Mouse (Mus musculus): ENCODE results near the gene Fam78a. TPM values are rescaled to one million over a fixed set of nuclear protein-coding genes. Genes with fewer than 3 reads are reported as not detected.

Fam78a gene
- not detected for polyA plus RNA-seq (2012; fragmentation: generic; extraction: Trizol)
- long read RNA-seq, experiment 1, result 0 reads
- long read RNA-seq, experiment 2, result 0 reads

DNA sequence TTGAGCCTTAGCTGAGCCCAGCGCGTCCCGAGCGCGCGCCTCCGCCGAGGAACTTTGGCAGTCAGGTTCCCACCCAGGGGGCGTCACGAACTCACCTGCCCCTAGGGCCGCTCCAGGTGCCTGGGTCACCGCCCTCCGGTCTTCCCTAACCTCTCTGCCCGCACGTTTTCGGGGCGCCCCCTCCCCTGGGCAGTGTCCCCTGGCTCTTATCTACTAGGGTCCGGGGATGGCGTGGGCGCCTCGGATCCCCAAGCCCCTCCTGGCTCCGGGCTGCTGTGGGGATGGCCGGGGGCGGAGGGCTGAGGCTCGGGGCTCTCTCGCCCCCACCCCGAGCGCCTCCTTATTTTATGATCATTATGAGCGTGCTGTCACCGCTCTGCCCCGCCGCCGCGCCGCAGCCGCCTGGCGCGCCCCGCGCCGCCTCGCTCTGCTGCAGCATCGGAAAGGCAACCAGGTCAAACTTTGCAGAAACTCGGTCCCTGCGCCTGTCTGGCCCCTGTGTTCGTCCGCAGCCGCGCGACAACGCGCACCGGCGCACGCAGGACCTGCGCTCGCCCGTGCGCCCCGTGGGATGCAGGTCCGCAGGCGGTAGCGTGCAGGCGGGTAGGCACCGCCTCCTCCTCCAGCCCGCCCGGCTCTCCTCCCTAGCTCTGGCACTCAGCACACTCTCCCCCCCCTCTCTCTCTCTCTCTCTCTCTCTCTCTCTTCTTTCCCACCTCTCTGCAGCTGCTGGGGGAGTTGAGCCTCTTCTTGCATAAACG, at the start of gene Fam78a:
Gene Fam78a (minus strand): TSS at position 747 of the 761 bp plus-strand sequence.
- Histone ChIP-seq H3K79me2 (ENCODE audit: control insufficient read depth, insufficient read depth) (no peaks in the 10 kb centered on the region), H3ac (ENCODE audit: control insufficient read depth, insufficient read length, low read depth) (no peak within 1 kb of the TSS), H3K36me3 (ENCODE audit: control insufficient read depth, insufficient read depth) (no peaks in the 10 kb centered on the region), H3K4me3 (ENCODE audit: insufficient read depth, poor library complexity, severe bottlenecking) (no peak within 1 kb of the TSS), H3K79me3 (ENCODE audit: low read depth) (no peaks in the 10 kb centered on the region), H3K27me3 (ENCODE audit: control insufficient read depth, insufficient read depth, insufficient read length) (peaks cover 83% of the 10 kb centered on the region)
- no peak for TF ChIP-seq CEBPB (IDR thresholded peaks at IDR 0.05; ENCODE audit: low read depth)
- no peak for TF ChIP-seq FOSL1 (IDR thresholded peaks at IDR 0.05; ENCODE audit: insufficient read depth, low read length, poor library complexity, severe bottlenecking)
- TF ChIP-seq CTCF (IDR thresholded peaks at IDR 0.05; ENCODE audit: control insufficient read depth, insufficient read depth, insufficient read length), result no peak
- no peak for TF ChIP-seq USF1 (IDR thresholded peaks at IDR 0.05; ENCODE audit: low read depth)
- no peak for TF ChIP-seq MYOD1 (IDR thresholded peaks at IDR 0.05; ENCODE audit: control insufficient read depth, insufficient read length, low read depth)
- no peak for TF ChIP-seq MAX (IDR thresholded peaks at IDR 0.05)
- TF ChIP-seq MYOG (IDR thresholded peaks at IDR 0.05; ENCODE audit: control insufficient read depth, extremely low read depth, insufficient read length), result no peak

DNA sequence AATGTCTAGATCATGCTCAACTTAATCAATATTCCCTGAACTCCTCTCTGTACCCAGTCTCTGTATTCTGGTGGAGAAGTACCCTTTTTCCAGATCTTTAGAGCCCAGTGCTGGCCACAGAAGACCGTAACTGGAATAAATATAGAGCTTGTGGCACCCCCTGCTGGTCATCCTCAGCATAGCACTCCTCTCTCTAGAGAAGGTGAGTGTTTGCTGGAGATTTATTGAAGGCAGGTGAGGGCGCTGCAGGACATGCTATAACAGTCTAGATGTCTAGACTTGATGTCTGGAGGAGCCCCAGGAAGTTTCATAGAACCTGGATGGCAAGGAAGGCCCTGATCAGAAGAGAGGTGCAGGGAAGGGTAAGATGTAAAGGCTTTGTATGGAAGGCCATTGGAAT, 49.4 kb upstream of the Fam78a start:
- TF ChIP-seq MAX (IDR thresholded peaks at IDR 0.05), result no peak
- TF ChIP-seq CTCF (IDR thresholded peaks at IDR 0.05; ENCODE audit: control insufficient read depth, insufficient read depth, insufficient read length), result peak; percentile 65
- Histone ChIP-seq H3ac (ENCODE audit: control insufficient read depth, insufficient read length, low read depth) (no peak overlapping the region), H3K36me3 (ENCODE audit: control insufficient read depth, insufficient read depth) (no peaks in the 10 kb centered on the region), H3K79me3 (ENCODE audit: low read depth) (no peaks in the 10 kb centered on the region), H3K4me3 (ENCODE audit: insufficient read depth, poor library complexity, severe bottlenecking) (no peak overlapping the region), H3K79me2 (ENCODE audit: control insufficient read depth, insufficient read depth) (no peaks in the 10 kb centered on the region), H3K27me3 (ENCODE audit: control insufficient read depth, insufficient read depth, insufficient read length) (no peaks in the 10 kb centered on the region)

DNA sequence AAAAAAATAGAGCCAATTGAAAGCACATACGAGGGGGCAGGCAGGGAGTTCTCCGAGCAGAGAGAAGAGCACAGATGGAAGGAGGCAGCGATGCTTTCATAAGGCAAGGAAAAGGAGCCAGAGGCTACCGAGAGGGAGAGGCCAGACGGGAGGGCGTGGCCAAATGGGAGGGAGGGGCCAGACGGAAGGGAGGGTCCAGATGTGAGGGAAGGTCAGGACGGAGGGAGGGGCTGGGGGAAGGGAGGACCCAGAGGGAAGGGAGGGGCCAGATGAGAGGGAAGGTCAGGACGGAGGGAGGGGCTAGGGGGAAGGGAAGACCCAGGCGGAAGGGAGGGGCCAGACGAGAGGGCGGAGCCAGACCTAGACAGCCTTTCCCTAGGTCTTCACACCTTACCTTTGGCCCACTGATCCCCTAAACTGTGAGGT, 47.9 kb upstream of the Fam78a start:
- no peak overlapping the region for H3K4me3 ChIP-seq (ENCODE audit: insufficient read depth, poor library complexity, severe bottlenecking)
- H3ac ChIP-seq (ENCODE audit: control insufficient read depth, insufficient read length, low read depth), result no peak overlapping the region
- TF ChIP-seq CEBPB (IDR thresholded peaks at IDR 0.05; ENCODE audit: low read depth), result no peak
- TF ChIP-seq CTCF (IDR thresholded peaks at IDR 0.05; ENCODE audit: control insufficient read depth, insufficient read depth, insufficient read length), result no peak
- TF ChIP-seq MAX (IDR thresholded peaks at IDR 0.05), result no peak
- no peak for TF ChIP-seq USF1 (IDR thresholded peaks at IDR 0.05; ENCODE audit: low read depth)
- no peak for TF ChIP-seq MYOD1 (IDR thresholded peaks at IDR 0.05; ENCODE audit: control insufficient read depth, insufficient read length, low read depth)
- TF ChIP-seq MYOG (IDR thresholded peaks at IDR 0.05; ENCODE audit: control insufficient read depth, extremely low read depth, insufficient read length), result no peak
- no peak for TF ChIP-seq FOSL1 (IDR thresholded peaks at IDR 0.05; ENCODE audit: insufficient read depth, low read length, poor library complexity, severe bottlenecking)
- H3K36me3 ChIP-seq (ENCODE audit: control insufficient read depth, insufficient read depth), result no peaks in the 10 kb centered on the region
- H3K79me2 ChIP-seq (ENCODE audit: control insufficient read depth, insufficient read depth), result no peaks in the 10 kb centered on the region
- no peaks in the 10 kb centered on the region for H3K27me3 ChIP-seq (ENCODE audit: control insufficient read depth, insufficient read depth, insufficient read length)
- H3K79me3 ChIP-seq (ENCODE audit: low read depth), result no peaks in the 10 kb centered on the region

DNA sequence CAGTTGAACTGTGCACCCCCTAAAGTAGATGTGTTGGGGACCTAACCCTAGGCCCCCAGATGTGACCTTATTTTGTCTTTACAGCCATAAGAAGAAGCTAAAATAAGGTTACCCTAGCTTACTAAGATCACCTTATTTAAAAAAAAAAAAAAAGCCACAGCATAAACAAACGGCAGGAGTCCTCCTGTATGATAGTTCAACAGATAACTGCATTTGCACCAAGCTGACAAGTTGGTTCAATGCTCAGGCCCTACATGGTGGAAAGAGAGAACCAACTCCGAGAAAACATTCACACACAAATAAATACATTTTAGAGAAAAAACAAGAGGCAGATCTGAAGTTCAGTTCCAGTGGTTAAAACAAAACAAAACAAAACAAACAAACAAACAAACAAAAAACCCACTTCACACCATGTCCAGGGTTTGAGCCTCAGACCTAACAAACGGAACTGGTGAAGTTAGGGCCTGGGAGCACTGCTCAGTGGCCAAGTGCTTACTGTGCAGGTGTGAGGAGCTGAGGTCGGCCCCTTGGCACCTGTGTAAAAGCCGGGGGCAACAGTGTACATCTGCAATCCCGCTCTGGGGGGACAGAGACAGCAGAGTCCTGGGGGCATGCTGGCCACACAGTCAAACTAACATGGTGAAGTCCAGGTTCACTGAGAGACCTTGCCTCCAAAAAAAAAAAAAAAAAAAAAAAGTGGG, 47.4 kb upstream of the Fam78a start:
- no peak for TF ChIP-seq USF1 (IDR thresholded peaks at IDR 0.05; ENCODE audit: low read depth)
- Histone ChIP-seq H3K79me3 (ENCODE audit: low read depth) (no peaks in the 10 kb centered on the region), H3K4me3 (ENCODE audit: insufficient read depth, poor library complexity, severe bottlenecking) (no peak overlapping the region), H3ac (ENCODE audit: control insufficient read depth, insufficient read length, low read depth) (no peak overlapping the region), H3K27me3 (ENCODE audit: control insufficient read depth, insufficient read depth, insufficient read length) (no peaks in the 10 kb centered on the region), H3K79me2 (ENCODE audit: control insufficient read depth, insufficient read depth) (no peaks in the 10 kb centered on the region), H3K36me3 (ENCODE audit: control insufficient read depth, insufficient read depth) (no peaks in the 10 kb centered on the region)

DNA sequence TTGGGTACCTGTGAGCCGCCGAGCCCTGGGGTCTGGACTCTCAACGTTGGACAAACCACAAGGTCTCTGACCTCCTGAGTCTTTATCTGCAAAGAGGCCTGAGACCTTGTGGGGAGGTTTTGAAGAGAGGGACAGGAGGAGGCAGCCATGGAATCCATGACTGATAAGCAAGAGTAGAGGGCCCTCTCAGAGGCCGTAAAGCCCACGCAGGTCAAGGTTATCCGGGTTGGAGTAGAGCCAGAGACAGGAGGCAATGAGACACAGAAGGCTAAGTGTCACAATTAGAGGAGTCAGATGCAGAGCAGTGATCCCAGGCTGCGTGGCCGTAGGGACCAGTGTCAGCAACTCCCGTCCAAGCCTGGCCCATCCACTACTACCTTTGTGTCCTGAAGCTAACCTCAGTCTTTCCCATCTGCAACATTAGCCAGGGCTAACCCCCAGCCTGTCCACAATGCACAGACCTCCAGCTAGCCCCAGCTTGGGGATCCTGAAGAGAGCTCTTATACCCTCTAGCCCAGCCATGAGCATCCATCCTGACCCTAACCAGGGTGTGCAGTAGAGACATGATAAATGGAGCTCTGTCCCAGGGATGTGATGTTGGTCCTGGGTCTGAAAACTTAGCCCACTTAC, 46.7 kb upstream of the Fam78a start:
- Histone ChIP-seq H3ac (ENCODE audit: control insufficient read depth, insufficient read length, low read depth) (no peak overlapping the region), H3K79me2 (ENCODE audit: control insufficient read depth, insufficient read depth) (no peaks in the 10 kb centered on the region), H3K36me3 (ENCODE audit: control insufficient read depth, insufficient read depth) (no peaks in the 10 kb centered on the region), H3K4me3 (ENCODE audit: insufficient read depth, poor library complexity, severe bottlenecking) (no peak overlapping the region), H3K79me3 (ENCODE audit: low read depth) (no peaks in the 10 kb centered on the region), H3K27me3 (ENCODE audit: control insufficient read depth, insufficient read depth, insufficient read length) (no peaks in the 10 kb centered on the region)
- TF ChIP-seq MYOD1 (IDR thresholded peaks at IDR 0.05; ENCODE audit: control insufficient read depth, insufficient read length, low read depth), result no peak
- TF ChIP-seq CTCF (IDR thresholded peaks at IDR 0.05; ENCODE audit: control insufficient read depth, insufficient read depth, insufficient read length), result no peak
- no peak for TF ChIP-seq CEBPB (IDR thresholded peaks at IDR 0.05; ENCODE audit: low read depth)
- no peak for TF ChIP-seq FOSL1 (IDR thresholded peaks at IDR 0.05; ENCODE audit: insufficient read depth, low read length, poor library complexity, severe bottlenecking)
- TF ChIP-seq MYOG (IDR thresholded peaks at IDR 0.05; ENCODE audit: control insufficient read depth, extremely low read depth, insufficient read length), result no peak
- no peak for TF ChIP-seq MAX (IDR thresholded peaks at IDR 0.05)
- no peak for TF ChIP-seq USF1 (IDR thresholded peaks at IDR 0.05; ENCODE audit: low read depth)

Data from C2C12 (cell line).